Mouse (Mus musculus) hindbrain, postnatal 0 days (tissue): ENCODE measurements around the gene Cct7. TPM values are rescaled to one million over a fixed set of nuclear protein-coding genes. Genes with fewer than 3 reads are reported as not detected.

Experiments
- ATAC-seq: fragments of 200-750 bp; cut with Nextera tagmentation; 2 replicates; pipeline ENCODE4 v1.8.0; 2017; ENCODE audit warnings: mild to moderate bottlenecking, moderate TSS enrichment, moderate library complexity
- DNase-seq: peaks from one replicate; pipeline ENCODE4 v3.0.0-alpha.2; 2015; ENCODE audit warnings: low spot score
- H3K27ac ChIP-seq: fragments of 300-500 bp; sonication (generic); 2 replicates; pipeline ENCODE4 v1.5.1; 2014; ENCODE audit warnings: mild to moderate bottlenecking
- H3K27me3 ChIP-seq: fragments of 300-500 bp; sonication (generic); 2 replicates; pipeline ENCODE4 v1.6.1; 2014; ENCODE audit warnings: low read length, mixed read lengths; ENCODE audit not compliant: insufficient read depth
- H3K36me3 ChIP-seq: fragments of 300-500 bp; sonication (generic); 2 replicates; pipeline ENCODE4 v1.6.1; 2014; ENCODE audit warnings: low read length, mixed read lengths; ENCODE audit not compliant: insufficient read depth
- H3K4me1 ChIP-seq: fragments of 300-500 bp; sonication (generic); 2 replicates; pipeline ENCODE4 v1.6.1; 2014; ENCODE audit warnings: antibody characterized with exemption, low read length, mixed read lengths; ENCODE audit not compliant: insufficient read depth
- H3K4me2 ChIP-seq: fragments of 300-500 bp; sonication (generic); 2 replicates; pipeline ENCODE4 v1.6.1; 2014; ENCODE audit warnings: low read depth, mild to moderate bottlenecking, low read length, moderate library complexity, mixed read lengths
- H3K4me3 ChIP-seq: fragments of 300-500 bp; sonication (generic); 2 replicates; pipeline ENCODE4 v1.5.1; 2014; ENCODE audit warnings: low read length
- H3K9ac ChIP-seq: fragments of 300-500 bp; sonication (generic); replicated peaks from 2 replicates; pipeline ENCODE4 v1.6.1; 2014; ENCODE audit warnings: mild to moderate bottlenecking, low read length, moderate library complexity, mixed read lengths
- H3K9me3 ChIP-seq: fragments of 300-500 bp; sonication (generic); 2 replicates; pipeline ENCODE4 v1.6.1; 2016; ENCODE audit warnings: low read length, mixed read lengths
- CTCF ChIP-seq: IDR thresholded peaks from 2 replicates; pipeline ENCODE4 v1.5.1; 2016; ENCODE audit warnings: antibody characterized with exemption, control low read depth, low read depth
- WGBS: fragments of 180-500 bp; shearing (Covaris S2); extraction: QIAGEN DNeasy Blood & Tissue Kit; methylation state at CpG from one replicate; pipeline ENCODE4 v1.1.7; 2014; 5-methylcytosine and 5-hydroxymethylcytosine counted together
- polyA plus RNA-seq: library from polyadenylated mRNA; unstranded; fragments of >200 nt; fragmentation: Nextera tagmentation; extraction: Ambion mirVana; gene quantifications from 2 replicates; pipeline ENCODE4 v1.2.1, GENCODE M21; 2015
- total RNA-seq: library from RNA; depleted of rRNA; stranded (reverse); fragments of >200 nt; gene quantifications from 2 replicates; pipeline ENCODE4 v1.2.3, GENCODE M21; 2014

Gene Cct7
- total and polyA plus RNA-seq, 2 experiments from 2014 or later: 169 to 487 TPM

GRCm38 (mm10) chr6:85419150-85419549 is 32.2 kb upstream of the Cct7 start:
- H3K4me2 ChIP-seq: no peak overlapping the region
- no peak for ATAC-seq
- TF ChIP-seq CTCF: no peak
- H3K27ac ChIP-seq: no peak overlapping the region
- DNase-seq: no peak
- 90% methylated on average over 2 of the region's 2 CpGs for WGBS
- no peaks in the 10 kb centered on the region for H3K9me3 ChIP-seq
- H3K27me3 ChIP-seq: no peaks in the 10 kb centered on the region
- no peak overlapping the region for H3K9ac ChIP-seq
- H3K36me3 ChIP-seq: no peaks in the 10 kb centered on the region
- H3K4me3 ChIP-seq: no peak overlapping the region
- H3K4me1 ChIP-seq: no peaks in the 10 kb centered on the region

DNA sequence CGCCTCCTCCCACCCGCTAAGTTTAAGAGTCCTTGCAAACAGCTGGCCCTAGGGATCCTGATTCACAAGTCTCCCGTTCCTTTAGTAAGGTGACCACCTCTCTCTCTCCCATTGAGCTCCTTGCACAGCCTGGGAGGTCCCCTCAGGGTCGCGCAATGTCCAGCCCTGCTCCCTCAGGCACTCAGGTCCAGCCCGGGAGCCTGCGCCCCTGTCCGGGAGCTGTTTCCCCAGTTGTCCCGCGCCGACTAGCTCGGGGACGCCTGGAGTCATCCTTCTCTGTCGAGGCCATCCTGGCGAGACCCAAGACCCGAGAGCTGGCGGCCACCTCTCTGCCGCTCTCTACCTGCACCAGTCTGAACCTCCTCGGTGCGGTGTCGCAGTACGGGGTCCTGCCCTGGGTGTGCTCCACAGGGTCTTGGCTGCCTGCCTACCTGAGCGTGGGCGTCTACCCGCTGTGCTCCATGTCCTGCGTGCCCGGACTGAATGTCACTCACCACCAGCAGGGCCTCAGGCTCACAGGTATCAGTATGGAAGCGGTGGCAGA is 27.4 kb upstream of the Cct7 start, which contains the start of gene Noto:
Noto (plus strand) TSS at position 51 of the 544 bp plus-strand sequence.
- Histone ChIP-seq H3K4me1 (no peaks in the 10 kb centered on the region), H3K4me3 (no peak within 1 kb of the TSS), H3K27ac (no peak within 1 kb of the TSS), H3K9ac (no peak within 1 kb of the TSS), H3K4me2 (no peak within 1 kb of the TSS), H3K9me3 (no peaks in the 10 kb centered on the region), H3K36me3 (no peaks in the 10 kb centered on the region), H3K27me3 (no peaks in the 10 kb centered on the region)
- 15% methylated on average over 28 of the region's 28 CpGs for WGBS
- no peak for TF ChIP-seq CTCF
- DNase-seq (no peak), ATAC-seq (no peak)

DNA sequence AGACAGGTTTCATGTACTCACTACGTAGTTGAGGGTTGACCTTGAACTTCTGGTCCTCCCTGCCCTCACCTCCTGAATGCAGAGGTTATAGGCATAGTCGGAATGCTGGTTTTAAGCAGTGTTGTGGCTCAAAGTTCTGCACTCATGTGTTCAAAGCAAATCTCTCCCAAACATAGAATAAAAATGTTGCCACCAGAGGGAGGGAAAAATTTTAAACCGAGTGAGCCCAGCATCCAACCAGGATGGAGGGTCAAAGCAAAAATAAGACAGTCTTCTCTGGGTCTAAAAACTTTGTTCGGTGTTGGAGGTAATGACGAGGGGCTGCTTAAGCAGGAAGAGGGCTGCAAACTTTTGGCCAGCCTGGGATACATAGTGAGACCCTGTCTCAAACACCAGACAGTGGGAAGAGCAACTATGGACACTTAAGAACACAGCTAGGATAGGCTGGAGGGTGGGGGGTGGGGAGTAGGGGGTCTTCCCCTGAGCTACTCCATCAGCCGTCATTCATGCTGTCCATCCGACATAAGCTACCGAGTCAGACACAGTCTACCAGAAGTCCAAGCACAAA is 20.0 kb upstream of the Cct7 start:
- H3K27ac ChIP-seq: no peak overlapping the region
- ATAC-seq (peak; percentile 77), DNase-seq (no peak)
- peak overlapping the region; percentile 57 for H3K9ac ChIP-seq
- no peaks in the 10 kb centered on the region for H3K9me3 ChIP-seq
- H3K36me3 ChIP-seq: no peaks in the 10 kb centered on the region
- H3K27me3 ChIP-seq: no peaks in the 10 kb centered on the region
- 43% methylated on average over 8 of the region's 8 CpGs for WGBS
- H3K4me3 ChIP-seq: peak overlapping the region; percentile 80
- H3K4me2 ChIP-seq: peak overlapping the region; percentile 71
- 0 out of 2 replicates have a peak, but pooled peaks have one; percentile 14 for TF ChIP-seq CTCF
- peaks cover 8% of the 10 kb centered on the region; the same call in 1 of the 2 replicates for H3K4me1 ChIP-seq

- TF ChIP-seq CTCF: no peak
- H3K4me2 ChIP-seq: peak within 1 kb of the TSS; percentile 71
- DNase-seq (peak; percentile 83), ATAC-seq (peak; percentile 89)
- no peaks in the 10 kb centered on the region for H3K9me3 ChIP-seq
- under 1% methylated on average over 33 of the region's 39 CpGs for WGBS
- no peaks in the 10 kb centered on the region for H3K27me3 ChIP-seq
- no peaks in the 10 kb centered on the region for H3K36me3 ChIP-seq
- H3K9ac ChIP-seq: peak within 1 kb of the TSS; percentile 57
- peak within 1 kb of the TSS; percentile 80 for H3K4me3 ChIP-seq
- H3K4me1 ChIP-seq: peaks cover 8% of the 10 kb centered on the region; the same call in 1 of the 2 replicates
- H3K27ac ChIP-seq: no peak within 1 kb of the TSS
Observed at GRCm38 (mm10) chr6:85431842-85432431, 19.4 kb upstream of the Cct7 start, which contains the start of gene Smyd5. Gene Smyd5 (plus strand): TSS chr6:85431989.

- H3K4me1 ChIP-seq: peaks cover 8% of the 10 kb centered on the region; the same call in 1 of the 2 replicates
- no peaks in the 10 kb centered on the region for H3K9me3 ChIP-seq
- no peak overlapping the region for H3K4me2 ChIP-seq
- TF ChIP-seq CTCF: no peak
- no peak overlapping the region for H3K4me3 ChIP-seq
- H3K9ac ChIP-seq: no peak overlapping the region
- DNase-seq (no peak), ATAC-seq (no peak)
- WGBS: 82% methylated on average over 5 of the region's 5 CpGs
- peaks cover 2% of the 10 kb centered on the region; the same call in 1 of the 2 replicates for H3K36me3 ChIP-seq
- no peak overlapping the region for H3K27ac ChIP-seq
- no peaks in the 10 kb centered on the region for H3K27me3 ChIP-seq
Observed at GRCm38 (mm10) chr6:85433865-85434264, 17.4 kb upstream of the Cct7 start.

GRCm38 (mm10) chr6:85436204-85436603 is 15.1 kb upstream of the Cct7 start:
- no peak for ATAC-seq
- 91% methylated on average over 1 of the region's 1 CpGs for WGBS

More at GRCm38 (mm10) chr6:85436204-85436603, 15.1 kb upstream of the Cct7 start:
- peaks cover 8% of the 10 kb centered on the region; the same call in 1 of the 2 replicates for H3K4me1 ChIP-seq
- no peak for DNase-seq
- H3K4me2 ChIP-seq: no peak overlapping the region
- no peak for TF ChIP-seq CTCF
- H3K4me3 ChIP-seq: no peak overlapping the region
- H3K27ac ChIP-seq: no peak overlapping the region
- H3K27me3 ChIP-seq: no peaks in the 10 kb centered on the region
- H3K9me3 ChIP-seq: no peaks in the 10 kb centered on the region
- no peak overlapping the region for H3K9ac ChIP-seq
- peaks cover 11% of the 10 kb centered on the region; the same call in 1 of the 2 replicates for H3K36me3 ChIP-seq
